Mouse (Mus musculus): ENCODE measurements at regions not wholly inside any gene's neighbourhood (a gene's known extent, or its start where the extent isn't known, plus 50 kb on each side); places are given as distances from the start of the nearest gene placed in this dataset.

DNA sequence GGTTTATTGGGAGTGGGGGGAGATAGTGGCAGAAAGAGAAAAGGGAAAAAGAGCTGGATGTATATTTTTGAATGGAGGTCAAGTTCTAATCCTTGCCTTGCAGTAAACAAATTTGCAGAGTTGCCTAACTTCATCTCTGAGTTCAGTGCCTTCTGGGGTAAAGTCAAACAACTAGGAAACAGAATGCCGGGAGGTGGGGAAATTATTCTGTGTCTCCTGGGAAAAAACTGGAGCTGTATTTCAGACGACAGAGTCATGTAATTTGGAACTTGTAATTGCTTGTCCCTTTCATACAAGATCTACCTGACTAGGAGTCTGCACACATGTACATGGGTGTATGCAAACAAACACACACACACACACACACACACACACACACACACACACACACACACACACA, 244.3 kb upstream of the Il12b start:
- no peak for DNase-seq (ENCODE audit: low read depth in 1 of 2, low spot score in 2 of 2)

DNA sequence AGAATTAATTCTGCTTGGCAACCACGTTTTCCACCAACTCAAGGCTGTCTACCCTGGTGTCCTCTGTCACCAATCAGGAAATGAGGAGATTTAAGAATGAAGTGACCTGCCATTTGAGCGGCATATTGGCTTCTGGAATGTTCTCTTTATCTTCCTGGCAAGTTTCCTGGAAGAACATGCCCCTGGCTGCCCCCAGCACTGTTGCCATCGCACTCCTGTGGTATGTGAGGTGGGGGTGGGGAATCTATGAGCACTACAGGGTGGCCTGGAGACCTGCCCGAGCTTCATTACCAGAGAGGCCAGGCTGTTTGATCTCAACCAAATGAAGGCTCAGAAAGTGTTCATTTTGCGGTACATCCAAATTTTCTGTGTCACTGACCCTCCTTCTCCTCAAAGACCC, 243.8 kb upstream of the Il12b start:
- no peak for DNase-seq (ENCODE audit: low read depth in 1 of 2, low spot score in 2 of 2)

DNA sequence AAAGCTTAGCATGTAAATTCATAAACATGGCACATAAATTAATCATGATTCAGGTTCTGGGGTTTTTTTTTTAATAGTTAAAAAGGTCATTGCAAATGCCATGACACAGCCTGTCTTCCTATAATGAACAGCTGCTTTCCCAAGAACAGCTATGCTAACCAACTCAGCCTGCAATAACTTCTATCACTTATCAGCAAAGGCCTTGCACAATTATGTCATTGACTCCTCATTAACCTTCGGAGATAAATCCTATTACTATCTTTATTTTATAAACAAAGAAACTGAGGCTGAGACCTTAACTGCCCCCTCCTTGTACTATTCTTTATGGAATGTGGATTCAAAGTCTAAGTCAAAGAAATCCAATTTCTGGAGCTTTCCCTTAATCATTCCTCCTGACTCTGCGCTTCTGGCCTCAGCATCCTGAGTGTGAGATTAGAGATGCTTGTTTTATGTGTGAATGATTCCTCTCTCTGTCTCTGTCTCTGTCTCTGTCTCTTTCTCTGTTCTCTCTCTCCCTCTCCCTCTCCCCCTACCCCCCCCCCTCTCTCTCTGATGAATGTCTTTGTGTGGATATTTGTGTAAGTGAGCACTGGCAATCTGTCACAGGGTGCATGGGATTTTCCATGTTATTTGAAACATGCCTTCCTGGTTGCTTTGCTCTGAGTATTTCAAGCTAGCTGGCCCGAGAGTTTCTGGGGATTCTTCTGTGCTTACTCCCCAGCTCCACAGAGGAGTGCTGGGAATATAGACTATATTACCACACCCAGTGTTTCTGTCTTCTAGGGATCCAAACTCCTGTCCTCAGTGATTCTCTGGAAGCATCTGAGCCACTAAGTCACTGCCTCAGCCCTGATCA, 243.1 kb upstream of the Il12b start:
- DNase-seq (ENCODE audit: low read depth in 1 of 2, low spot score in 2 of 2): no peak

DNA sequence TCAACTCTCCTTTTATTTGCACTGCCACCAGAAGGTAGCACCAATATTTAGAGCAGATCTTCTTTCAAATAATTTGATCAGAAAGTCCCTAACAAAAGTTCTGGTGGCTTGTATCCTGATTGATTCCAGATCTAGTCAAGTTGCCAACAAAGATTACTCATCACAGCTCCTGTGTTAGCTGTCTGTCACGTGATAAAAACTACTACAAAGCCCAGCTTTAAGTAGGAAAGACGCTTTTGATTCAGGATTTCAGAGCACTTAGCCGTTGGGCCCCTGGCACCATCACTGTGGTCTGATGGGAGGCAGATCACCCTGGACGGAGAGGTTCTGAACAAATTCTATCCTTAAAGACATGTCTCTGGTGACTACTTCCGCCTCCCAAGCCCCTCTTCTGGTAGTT, 241.6 kb upstream of the Il12b start:
- DNase-seq (ENCODE audit: low read depth in 1 of 2, low spot score in 2 of 2): no peak

DNA sequence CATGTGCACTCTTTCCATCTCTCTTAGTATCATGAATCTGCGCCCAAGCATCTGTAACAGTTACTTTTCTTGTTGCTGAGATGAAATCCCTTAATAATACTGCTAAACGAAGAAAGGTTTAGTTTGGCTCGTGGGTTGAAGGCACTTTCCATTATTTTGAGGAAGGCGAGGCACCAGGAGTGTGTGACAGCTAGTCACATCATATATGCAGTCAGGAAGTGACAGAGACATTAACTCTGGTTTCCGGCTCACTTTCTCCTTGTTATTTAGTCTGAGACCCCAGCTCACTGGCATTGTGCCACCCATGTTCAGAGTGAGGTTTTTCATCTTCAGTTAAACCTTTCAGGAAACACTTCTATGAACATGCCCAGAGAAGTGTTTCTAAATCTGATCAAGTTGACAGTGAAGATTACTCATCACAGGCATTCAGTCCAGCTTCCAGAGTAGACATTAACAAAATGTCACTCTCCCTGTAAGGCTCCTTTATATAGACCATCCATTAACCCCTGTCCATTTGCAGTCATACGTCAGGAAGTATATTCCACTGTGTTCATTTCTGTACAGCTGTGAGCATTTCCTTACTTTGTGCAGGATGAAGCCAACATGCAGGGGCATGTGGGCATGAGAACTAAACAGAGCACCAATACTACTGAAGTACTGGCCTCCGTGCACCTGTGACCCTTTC, 238.0 kb upstream of the Il12b start:
- no peak for DNase-seq (ENCODE audit: low read depth in 1 of 2, low spot score in 2 of 2)

DNA sequence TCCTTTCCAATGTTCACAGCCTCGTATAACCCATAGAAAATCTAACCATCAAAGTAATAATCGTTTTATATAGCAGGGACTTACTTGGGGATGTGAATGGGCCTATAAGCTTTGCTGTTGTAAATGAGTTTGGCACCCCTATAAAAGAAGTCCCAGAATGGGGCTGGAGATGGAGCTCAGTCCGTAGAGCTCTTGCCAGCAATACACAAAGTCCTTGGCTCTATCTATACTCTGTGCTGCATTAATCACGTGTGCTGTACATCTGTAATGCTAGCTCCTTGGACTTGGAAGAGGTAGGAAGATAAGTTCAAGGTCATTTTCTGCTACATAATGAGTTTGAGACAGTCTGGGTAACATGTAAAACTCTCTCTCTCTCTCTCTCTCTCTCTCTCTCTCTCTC, 236.8 kb upstream of the Il12b start:
- no peak for DNase-seq (ENCODE audit: low read depth in 1 of 2, low spot score in 2 of 2)

DNA sequence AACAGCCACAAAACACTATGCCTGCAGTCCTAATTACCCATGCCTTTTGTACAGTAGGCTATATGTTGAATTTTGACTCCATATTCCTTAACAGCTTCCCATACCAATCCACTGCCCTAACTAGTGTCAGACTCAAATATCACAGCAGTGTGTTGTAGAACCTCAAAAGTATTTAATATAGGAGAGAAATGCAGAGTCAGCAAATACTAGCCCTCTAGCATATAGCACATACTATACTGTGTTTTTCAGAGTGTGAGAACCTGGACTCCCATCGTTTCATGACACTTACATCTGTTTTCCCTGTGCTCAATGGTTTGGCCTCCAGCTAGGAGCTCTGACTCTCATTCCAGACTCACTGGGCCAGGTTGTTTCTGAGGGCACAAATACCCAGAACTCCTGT, 236.1 kb upstream of the Il12b start:
- DNase-seq (ENCODE audit: low read depth in 1 of 2, low spot score in 2 of 2): no peak

DNA sequence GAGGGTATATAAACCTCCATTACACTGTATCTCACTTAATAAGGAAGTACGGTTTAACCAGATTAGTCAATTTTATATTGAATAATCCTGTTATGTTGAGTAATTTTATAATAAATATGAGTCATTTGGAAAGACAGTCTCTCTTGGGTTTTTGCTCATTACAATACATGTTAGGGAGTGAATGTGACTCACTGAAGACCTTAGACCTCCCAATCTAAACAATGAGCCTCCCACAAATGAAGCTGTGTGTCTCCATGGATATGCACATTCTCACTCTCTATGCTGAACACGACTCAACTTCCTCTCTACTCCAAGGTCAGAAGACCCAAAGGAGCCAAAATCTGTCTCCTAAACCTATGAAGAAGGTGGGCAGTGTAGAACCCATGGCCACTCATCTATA, 235.7 kb upstream of the Il12b start:
- no peak for DNase-seq (ENCODE audit: low read depth in 1 of 2, low spot score in 2 of 2)

DNA sequence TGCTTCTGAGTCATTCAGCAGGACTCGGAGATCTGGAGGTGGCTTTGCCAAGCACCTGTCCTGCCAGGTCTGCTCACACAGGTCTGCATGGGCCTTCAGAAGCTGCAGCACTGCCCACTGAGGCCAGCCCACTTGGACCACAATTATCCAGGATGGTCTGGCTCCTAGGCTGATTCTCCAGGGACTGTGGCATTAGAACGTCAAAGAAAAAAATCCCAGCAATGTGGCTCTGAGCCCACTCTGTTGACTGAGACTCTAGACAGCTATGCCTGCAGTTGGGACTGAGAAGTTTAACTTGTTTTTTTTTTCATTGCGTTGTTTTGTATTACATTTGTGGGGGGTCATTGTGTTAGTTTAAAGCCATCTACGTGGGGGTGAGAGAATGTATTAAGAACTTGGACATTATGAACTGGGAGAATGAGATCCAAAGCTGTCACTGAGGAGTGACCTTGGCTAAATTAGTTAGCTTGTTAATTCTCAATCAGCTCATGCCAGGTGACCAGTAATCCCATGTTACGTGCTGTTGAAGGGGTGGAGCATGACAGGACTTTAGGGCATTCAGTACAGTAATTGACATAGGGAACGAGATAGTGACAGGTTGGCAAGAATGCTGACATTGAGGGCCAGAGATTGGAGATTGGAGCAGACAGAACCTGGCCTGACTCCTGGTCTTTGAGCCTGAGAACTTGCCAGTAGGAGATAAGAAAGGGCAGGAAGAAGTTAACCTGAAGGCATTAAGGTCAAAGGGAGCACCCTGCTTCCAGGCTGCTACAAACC, 232.0 kb upstream of the Il12b start:
- no peak for DNase-seq (ENCODE audit: low read depth in 1 of 2, low spot score in 2 of 2)

DNA sequence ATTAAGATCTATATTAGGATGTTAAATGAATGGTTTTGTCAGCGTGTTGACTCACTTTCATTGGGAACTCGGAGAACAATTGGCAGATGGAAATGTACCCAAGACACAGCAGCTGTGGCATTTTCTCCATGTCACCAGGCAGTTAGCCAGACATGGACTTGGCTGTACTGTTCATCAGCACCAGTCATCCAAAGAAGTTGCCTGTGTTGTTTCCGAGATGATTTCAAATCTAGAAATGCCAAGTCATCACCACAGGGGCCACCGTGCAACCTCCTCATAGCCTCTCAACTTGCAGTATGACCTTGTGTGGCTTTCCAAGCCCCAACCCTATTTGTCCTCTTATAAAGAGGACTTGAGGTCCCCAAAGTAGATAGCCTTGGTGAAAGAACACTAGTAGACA, 227.4 kb upstream of the Il12b start:
- DNase-seq (ENCODE audit: low read depth in 1 of 2, low spot score in 2 of 2): no peak

DNA sequence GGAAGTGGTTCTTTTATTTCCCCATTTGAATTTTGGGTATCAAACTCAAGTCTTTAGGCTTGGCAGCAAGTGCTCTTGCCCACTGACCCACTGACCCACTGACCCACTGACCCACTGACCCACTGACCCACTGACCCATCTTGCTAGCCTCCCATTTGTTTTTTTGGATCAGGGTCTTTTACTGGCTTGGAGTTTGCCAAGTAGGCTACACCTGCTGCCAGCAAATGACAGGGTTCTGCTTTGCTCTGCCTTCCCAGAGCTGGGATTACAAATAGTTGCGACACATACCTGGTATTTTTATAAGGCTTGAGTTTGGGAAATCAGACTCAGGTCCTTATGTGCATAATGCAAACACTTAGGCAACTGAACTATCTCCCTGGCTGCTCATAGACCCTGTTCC, 226.7 kb upstream of the Il12b start:
- no peak for DNase-seq (ENCODE audit: low read depth in 1 of 2, low spot score in 2 of 2)

DNA sequence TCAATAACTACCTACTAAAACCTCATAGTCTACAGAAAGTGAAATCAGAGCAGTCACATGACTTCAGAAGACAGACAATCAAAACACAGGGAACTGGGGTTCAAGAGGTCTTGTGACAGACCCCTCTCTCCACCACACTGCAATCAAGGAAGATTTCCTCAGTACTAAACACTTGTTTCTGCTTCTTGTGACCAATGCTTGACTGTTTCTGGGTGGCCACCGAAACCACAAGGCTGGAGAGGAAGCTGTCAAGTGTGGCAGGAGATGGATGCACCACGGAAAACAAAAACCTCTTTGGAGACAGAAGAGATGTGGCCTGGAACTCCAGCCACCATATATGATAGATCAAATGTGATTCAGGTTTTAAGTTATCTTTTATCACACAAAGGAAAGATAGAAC, 225.3 kb upstream of the Il12b start:
- DNase-seq (ENCODE audit: low read depth in 1 of 2, low spot score in 2 of 2): peak; percentile 1 to 30

DNA sequence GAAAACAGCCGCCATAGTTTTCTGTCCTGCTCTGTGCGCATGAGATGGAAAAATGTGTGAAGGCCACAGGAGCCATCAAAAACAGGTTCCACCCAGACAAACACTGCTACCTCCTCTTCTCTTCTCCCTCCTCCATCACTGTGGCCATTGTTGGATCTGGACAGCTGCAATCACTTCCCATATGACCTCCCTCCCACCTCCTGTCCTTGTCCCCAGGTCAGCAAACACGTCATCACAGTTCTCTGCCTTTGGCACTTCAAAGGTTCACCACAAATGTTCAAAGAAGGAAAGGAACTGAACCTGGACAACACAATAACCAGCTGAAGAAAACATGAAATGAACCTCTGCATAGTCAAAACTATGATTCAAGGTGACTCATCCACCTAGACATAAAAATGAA, 220.2 kb upstream of the Il12b start:
- DNase-seq (ENCODE audit: low read depth in 1 of 2, low spot score in 2 of 2): no peak

DNA sequence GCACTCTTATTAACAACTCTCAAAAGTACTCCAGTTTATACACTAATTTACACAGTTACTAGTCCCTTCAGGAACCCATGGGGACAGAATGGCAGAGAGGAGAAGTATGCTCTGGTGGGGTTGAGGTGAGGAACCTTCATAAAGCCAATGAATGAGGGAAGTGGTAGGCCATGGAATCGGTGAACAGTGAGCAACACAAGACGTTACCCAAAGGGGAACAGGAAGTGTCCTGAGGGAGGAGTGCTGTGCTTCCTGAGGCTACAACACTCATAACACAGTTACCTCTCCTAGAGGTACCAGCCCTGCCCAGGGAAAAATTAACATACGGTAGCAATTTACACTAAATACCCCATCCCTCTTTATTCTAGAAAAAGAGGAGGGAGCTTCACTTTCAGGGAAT, 216.0 kb upstream of the Il12b start:
- DNase-seq (ENCODE audit: low read depth in 1 of 2, low spot score in 2 of 2): no peak

DNA sequence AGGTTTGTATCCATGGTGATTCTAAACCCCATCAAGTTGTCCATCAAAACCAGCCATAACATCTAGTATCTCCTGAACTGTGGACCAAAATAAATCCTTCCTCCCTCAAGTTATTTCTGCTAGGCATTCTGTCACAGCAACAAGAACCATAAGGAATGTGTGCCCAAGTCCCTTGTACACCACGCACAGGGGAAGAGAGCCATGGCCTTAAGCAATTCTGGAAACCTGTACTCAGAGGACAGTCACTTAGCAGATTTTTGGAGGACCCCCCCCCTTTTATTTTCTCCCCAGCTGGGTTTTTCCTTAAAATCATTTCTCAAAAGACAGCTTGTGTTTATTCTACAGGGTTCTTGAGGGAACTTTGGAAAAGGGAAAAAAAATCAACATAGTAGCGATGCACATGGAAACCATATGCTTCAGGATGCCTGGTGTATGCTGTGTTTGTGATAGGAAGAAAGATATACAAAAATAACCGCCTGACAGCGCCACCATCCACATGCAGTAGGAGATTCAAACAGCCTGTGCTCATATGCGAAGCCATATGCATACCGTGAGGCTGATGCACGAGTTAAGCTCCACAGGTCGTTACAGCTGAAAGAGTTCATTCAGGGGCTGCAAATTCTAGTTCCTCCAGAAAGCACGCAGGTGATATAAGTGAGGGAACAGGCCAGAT, 214.5 kb upstream of the Il12b start:
- no peak for DNase-seq (ENCODE audit: low read depth in 1 of 2, low spot score in 2 of 2)

DNA sequence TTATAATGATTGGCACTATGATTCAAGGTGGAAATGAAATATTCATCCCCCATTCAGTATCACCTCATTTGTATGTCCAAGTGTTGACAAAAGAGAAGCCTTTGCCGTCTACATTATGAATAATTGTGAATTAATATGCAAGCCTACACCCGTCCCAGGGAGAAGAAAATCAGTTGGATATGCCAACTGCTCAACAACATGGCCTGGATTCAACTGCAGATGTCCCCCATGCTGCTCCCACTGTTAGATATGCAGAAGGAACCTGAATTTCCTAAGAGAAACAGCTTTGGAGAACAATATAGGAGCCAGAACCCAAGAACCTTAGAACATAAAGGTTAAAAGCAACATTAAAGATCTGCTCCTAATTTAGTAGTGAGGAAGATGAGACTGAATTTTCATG, 211.7 kb upstream of the Il12b start:
- no peak for DNase-seq (ENCODE audit: low read depth in 1 of 2, low spot score in 2 of 2)

DNA sequence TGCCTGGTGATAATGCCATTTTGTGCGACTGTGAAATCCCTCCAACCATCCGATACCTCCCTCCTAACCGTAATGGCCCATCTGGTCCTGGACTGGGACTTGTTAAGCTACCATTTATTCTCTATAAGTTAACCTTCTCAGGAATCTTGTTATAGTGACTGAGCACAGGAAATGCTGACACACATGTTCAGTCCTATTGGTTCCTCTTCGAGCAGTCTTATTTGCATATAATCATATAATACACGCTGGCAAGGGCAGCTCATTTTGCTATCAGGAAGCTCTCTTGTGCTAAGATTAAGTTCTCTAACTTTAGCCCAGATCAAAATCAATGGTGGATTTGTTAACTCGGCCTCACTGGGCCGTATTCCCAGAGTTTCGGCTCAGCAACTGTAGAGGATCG, 206.1 kb upstream of the Il12b start:
- no peak for DNase-seq (ENCODE audit: low read depth in 1 of 2, low spot score in 2 of 2)

DNA sequence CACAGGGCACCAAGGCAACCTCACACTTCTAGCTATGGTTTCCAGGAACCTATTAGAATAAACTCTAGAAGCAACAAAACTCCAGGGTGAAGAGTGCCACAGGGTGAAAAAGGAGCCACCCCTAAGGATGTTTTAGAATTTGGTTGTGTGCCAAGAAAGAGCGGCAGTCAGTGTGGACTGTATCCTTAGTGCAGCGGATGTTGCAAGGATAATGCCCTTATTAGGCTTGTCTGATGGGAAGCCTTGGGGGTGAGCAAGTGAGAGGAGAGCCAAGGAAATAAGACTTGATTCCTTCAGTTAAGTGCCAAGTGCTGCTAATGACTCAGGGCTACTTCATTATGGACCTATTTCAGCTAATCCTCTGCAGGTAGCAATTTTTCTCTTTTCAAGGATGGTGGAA, 197.1 kb upstream of the Il12b start:
- DNase-seq (ENCODE audit: low read depth in 1 of 2, low spot score in 2 of 2): no peak

DNA sequence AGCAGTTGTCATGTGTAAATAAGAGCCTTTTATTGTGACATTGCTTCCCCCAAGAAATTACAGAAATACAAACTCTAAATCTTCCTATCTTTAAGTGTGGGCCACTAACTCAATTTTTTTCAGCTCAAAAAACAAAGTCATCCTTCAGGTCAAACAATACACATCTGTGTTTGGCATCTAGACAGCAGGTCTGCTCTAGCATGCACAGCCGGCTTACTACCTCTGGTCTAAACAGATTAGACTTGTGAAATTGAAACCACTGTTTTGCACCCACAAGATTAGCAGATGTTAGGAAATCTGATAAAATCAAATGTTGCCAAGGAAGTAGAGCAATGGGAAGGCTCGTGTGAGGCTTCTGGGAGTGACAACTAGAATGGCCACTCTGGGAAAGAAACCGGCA, 195.5 kb upstream of the Il12b start:
- DNase-seq (ENCODE audit: low read depth in 1 of 2, low spot score in 2 of 2): no peak

DNA sequence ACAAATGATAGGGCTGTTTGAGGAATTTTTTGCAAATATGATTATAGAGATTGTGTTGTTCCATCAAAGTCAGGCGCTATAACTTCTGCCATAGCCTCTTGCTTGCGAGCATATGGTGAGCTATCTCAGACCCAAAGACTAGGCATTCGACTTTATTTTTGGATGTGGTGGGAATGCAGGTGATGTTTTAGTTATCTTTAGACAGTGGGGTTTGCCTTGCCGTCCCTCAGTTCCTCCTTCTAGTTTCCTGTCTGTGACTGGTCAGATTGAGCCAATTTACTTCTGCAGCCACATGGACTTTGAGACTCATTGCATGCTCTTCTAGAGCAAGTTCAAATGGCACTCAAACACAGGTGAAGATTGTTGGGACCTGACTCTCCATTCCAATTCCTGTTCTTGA, 193.0 kb upstream of the Il12b start:
- no peak for DNase-seq (ENCODE audit: low read depth in 1 of 2, low spot score in 2 of 2)

DNA sequence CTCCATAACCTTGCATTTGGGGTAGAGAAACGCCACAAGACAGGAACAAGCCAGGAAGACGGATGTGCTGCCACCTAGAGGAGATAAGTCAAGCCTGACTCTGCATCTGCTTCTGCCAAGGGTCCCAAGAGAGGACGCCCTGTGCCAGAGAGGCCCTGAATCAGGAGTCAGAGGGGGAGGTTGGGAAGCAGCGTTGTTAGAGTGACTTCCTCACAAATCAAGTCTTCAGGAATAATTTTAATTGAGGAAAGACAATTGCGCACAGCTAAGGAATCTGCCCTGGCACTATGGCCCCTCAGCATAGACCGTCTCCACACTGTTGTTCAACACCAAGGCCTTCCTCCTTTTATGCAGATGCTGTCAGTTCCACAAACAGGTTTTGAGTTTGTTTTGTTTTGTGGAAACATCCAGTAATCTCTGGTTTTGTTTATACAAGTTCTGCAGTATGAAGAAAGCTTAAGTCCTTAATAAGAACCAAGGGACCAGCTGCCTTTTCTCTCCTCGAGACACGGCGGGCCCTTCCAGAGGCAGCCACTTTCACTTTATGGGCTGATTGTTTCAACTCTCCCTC, 187.9 kb upstream of the Il12b start:
- DNase-seq (ENCODE audit: low read depth in 1 of 2, low spot score in 2 of 2): no peak
